Mouse (Mus musculus): ENCODE measurements at regions not wholly inside any gene's neighbourhood (a gene's known extent, or its start where the extent isn't known, plus 50 kb on each side); places are given as distances from the start of the nearest gene placed in this dataset.

GRCm38 (mm10) chr15:62224191-62224590, 1301.4 kb upstream of the A1bg start:
- no peak for DNase-seq (ENCODE audit: low spot score)

- DNase-seq (ENCODE audit: low spot score) = no peak
Observed at GRCm38 (mm10) chr15:62223156-62223840, 1300.5 kb upstream of the A1bg start.

- no peak for DNase-seq (ENCODE audit: low spot score)
Observed at GRCm38 (mm10) chr15:62222731-62223130, 1299.9 kb upstream of the A1bg start.

- no peak for DNase-seq (ENCODE audit: low spot score)
Observed at GRCm38 (mm10) chr15:62222201-62222600, 1299.4 kb upstream of the A1bg start.

GRCm38 (mm10) chr15:62221024-62221819, 1298.4 kb upstream of the A1bg start:
- no peak for DNase-seq (ENCODE audit: low spot score)

GRCm38 (mm10) chr15:62220620-62221019, 1297.8 kb upstream of the A1bg start:
- no peak for DNase-seq (ENCODE audit: low spot score)

- no peak for DNase-seq (ENCODE audit: low spot score)
Observed at GRCm38 (mm10) chr15:62219934-62220540, 1297.2 kb upstream of the A1bg start.

GRCm38 (mm10) chr15:62218346-62219080, 1295.7 kb upstream of the A1bg start:
- no peak for DNase-seq (ENCODE audit: low spot score)

- DNase-seq (ENCODE audit: low spot score) = peak; percentile 53
Observed at GRCm38 (mm10) chr15:62216688-62217477, 1294.1 kb upstream of the A1bg start.

- no peak for DNase-seq (ENCODE audit: low spot score)
Observed at GRCm38 (mm10) chr15:62215616-62216398, 1293.0 kb upstream of the A1bg start.

- DNase-seq (ENCODE audit: low spot score) = no peak
Observed at GRCm38 (mm10) chr15:62214300-62214699, 1291.5 kb upstream of the A1bg start.

- no peak for DNase-seq (ENCODE audit: low spot score)
Observed at GRCm38 (mm10) chr15:62212283-62212910, 1289.6 kb upstream of the A1bg start.

- DNase-seq (ENCODE audit: low spot score) = no peak
Observed at GRCm38 (mm10) chr15:62209881-62210481, 1287.2 kb upstream of the A1bg start.

GRCm38 (mm10) chr15:62209296-62209695, 1286.5 kb upstream of the A1bg start:
- DNase-seq (ENCODE audit: low spot score) = no peak

GRCm38 (mm10) chr15:62206502-62206902, 1283.7 kb upstream of the A1bg start:
- DNase-seq (ENCODE audit: low spot score) = peak; percentile 25

GRCm38 (mm10) chr15:62203951-62204905, 1281.4 kb upstream of the A1bg start:
- DNase-seq (ENCODE audit: low spot score) = no peak

- peak; percentile 47 for DNase-seq (ENCODE audit: low spot score)
Observed at GRCm38 (mm10) chr15:62202781-62203375, 1280.1 kb upstream of the A1bg start.

- no peak for DNase-seq (ENCODE audit: low spot score)
Observed at GRCm38 (mm10) chr15:62198721-62199120, 1275.9 kb upstream of the A1bg start.

Measured in gastrocnemius, adult 18-20 months (tissue).